ENCODE assay signal across 8 mouse cellular contexts in genomic region chr8:3278934-3279720, GRCm38 (mm10). TPM values are rescaled to one million over a fixed set of nuclear protein-coding genes. Genes with fewer than 3 reads are reported as not detected.
A peak's percentile ranks its signal among the peaks of the same experiment; 100 is the strongest.
DNase-seq lines count a peak whose midpoint lies in the region; ATAC-seq and TF ChIP-seq lines count a peak whose summit lies in the region.

Insr (minus strand) TSS chr8:3279617.

- H3K4me3 ChIP-seq in gastrocnemius, adult 2 months = peak within 1 kb of the TSS; percentile 89
- H3K4me3 ChIP-seq in hindbrain, embryonic 16.5 days (ENCODE audit: low read length) = peak within 1 kb of the TSS; percentile 97

- H3K9ac ChIP-seq in hindbrain, embryonic 16.5 days (ENCODE audit: low read depth, low read length) = peak within 1 kb of the TSS; percentile 88

- TF ChIP-seq CTCF in gastrocnemius, adult 2 months (IDR thresholded peaks at IDR 0.05) = no peak

- no peaks in the 10 kb centered on the region for H3K27me3 ChIP-seq in hindbrain, embryonic 16.5 days (replicated peaks; ENCODE audit: control insufficient read depth, insufficient read depth, low read length)

- H3K4me1 ChIP-seq in hindbrain, embryonic 16.5 days (ENCODE audit: control insufficient read depth, insufficient read depth, low read depth, low read length) = peaks cover 22% of the 10 kb centered on the region

- peak; percentile 97 for DNase-seq in gastrocnemius, adult 2 months
- peak; percentile 86 for DNase-seq in left cerebral cortex, adult 11 months (ENCODE audit: low spot score)
- DNase-seq in lung, postnatal 36 days = peak; percentile 98
- DNase-seq in retina, embryonic 14.5 days (ENCODE audit: low spot score) = peak; percentile 97
- peak; percentile 95 for DNase-seq in thymus, postnatal 36 days

- no peaks in the 10 kb centered on the region for H3K9me3 ChIP-seq in hindbrain, embryonic 16.5 days (ENCODE audit: control insufficient read depth, low read length)

- H3K4me2 ChIP-seq in hindbrain, embryonic 16.5 days (ENCODE audit: low read length) = peak within 1 kb of the TSS; percentile 87

- peak within 1 kb of the TSS; percentile 98 for H3K27ac ChIP-seq in gastrocnemius, adult 2 months
- H3K27ac ChIP-seq in hindbrain, embryonic 16.5 days (ENCODE audit: low read depth, low read length) = peak within 1 kb of the TSS; percentile 81

- peak; percentile 92 for ATAC-seq in activated CD4-positive, CD25-positive, alpha-beta regulatory T cell, adult 4 months
- ATAC-seq in common myeloid progenitor, adult 5-6 weeks (replicated peaks; ENCODE audit: low read depth, poor library complexity, severe bottlenecking) = peak; percentile 90
- peak; percentile 97 for ATAC-seq in hindbrain, embryonic 16.5 days

- intact Hi-C loops in gastrocnemius, adult 2 months (cut with DNase I) = loop anchor here (1.0 to 5.0 kb wide), 2 partner anchors 42 to 58 kb away; no protein-coding TSS in a partner anchor

- no peaks in the 10 kb centered on the region for H3K36me3 ChIP-seq in hindbrain, embryonic 16.5 days (ENCODE audit: control insufficient read depth, insufficient read depth, low read length)

- under 1% methylated on average over 52 of the region's 61 CpGs for WGBS in hindbrain, embryonic 16.5 days

RNA-seq across cellular contexts. Expression of gene Insr, which starts in this region (rescaled TPM):
- polyA plus RNA-seq in activated CD4-positive, CD25-positive, alpha-beta regulatory T cell, adult 4 months (2017; shearing (Covaris generic)) = 1 to 10 TPM; 5.9 to 7.4 TPM
- 11.4 and 14.8 TPM in 2 replicates for total RNA-seq in common myeloid progenitor, adult 5-6 weeks (2017)
- total RNA-seq in gastrocnemius, adult 2 months (2021) = 10 to 100 TPM; 54.4 to 63.5 TPM
- polyA plus RNA-seq in hindbrain, embryonic 16.5 days (2015; fragmentation: Nextera tagmentation; extraction: Ambion mirVana) = 51.2 and 53.4 TPM in 2 replicates

Comparison
In these comparisons a context has a peak if more than half of its experiments do, and no peak if none do; other contexts are left out.
1. Peak in every context shown above with its lines: DNase-seq, ATAC-seq, H3K4me3 ChIP-seq and H3K27ac ChIP-seq.